Mouse (Mus musculus) ES-E14 (cell line): ENCODE measurements around the gene Gpr107.

Source experiments
- CHD2 ChIP-seq: IDR thresholded peaks from 2 replicates; pipeline ENCODE4 v1.6.1; 2014; ENCODE audit warnings: mild to moderate bottlenecking, low read depth, low read length, inconsistent platforms
- HCFC1 ChIP-seq: IDR thresholded peaks from 2 replicates; pipeline ENCODE4 v1.6.1; 2012; ENCODE audit warnings: low read length, inconsistent platforms, borderline replicate concordance; ENCODE audit not compliant: insufficient read depth
- ZNF384 ChIP-seq: IDR thresholded peaks from 2 replicates; pipeline ENCODE4 v1.6.1; 2012; ENCODE audit warnings: low read depth, low read length, inconsistent platforms

- no peak for TF ChIP-seq CHD2
- no peak for TF ChIP-seq HCFC1
- TF ChIP-seq ZNF384 = no peak
Observed at GRCm38 (mm10) chr2:31263746-31264378, 111.7 kb downstream of the Gpr107 start.
